Mouse (Mus musculus): Measurements from ENCODE around the gene Tmcc2.

Tmcc2 gene

GRCm38 (mm10) chr1:132315889-132316624 lies 75.0 kb downstream of the Tmcc2 start, which contains the start of gene Nuak2:
TSS of gene Nuak2 (plus strand) at chr1:132316126.
- DNase-seq (ENCODE audit: low spot score in 2 of 2), result peak; percentile 80 to 82

- DNase-seq (ENCODE audit: low spot score in 2 of 2), result peak in 1 of 2 experiments; percentile 48
These were observed 78.4 kb downstream of the Tmcc2 start for GRCm38 (mm10) chr1:132312703-132313102.

GRCm38 (mm10) chr1:132312043-132312442 lies 79.0 kb downstream of the Tmcc2 start:
- no peak for DNase-seq (ENCODE audit: low spot score in 2 of 2)

GRCm38 (mm10) chr1:132311174-132311859 lies 79.8 kb downstream of the Tmcc2 start:
- no peak for DNase-seq (ENCODE audit: low spot score in 2 of 2)

- no peak for DNase-seq (ENCODE audit: low spot score in 2 of 2)
These were observed 80.3 kb downstream of the Tmcc2 start for GRCm38 (mm10) chr1:132310754-132311153.

- DNase-seq (ENCODE audit: low spot score in 2 of 2), result no peak
These were observed 82.4 kb downstream of the Tmcc2 start for GRCm38 (mm10) chr1:132308674-132309073.

- no peak for DNase-seq (ENCODE audit: low spot score in 2 of 2)
These were observed 83.1 kb downstream of the Tmcc2 start for GRCm38 (mm10) chr1:132307962-132308361.

- DNase-seq (ENCODE audit: low spot score in 2 of 2), result no peak
These were observed 84.3 kb downstream of the Tmcc2 start for GRCm38 (mm10) chr1:132306808-132307207.

Data from spleen, postnatal 14 days (tissue).